Mouse (Mus musculus): ENCODE data around the gene Zscan25. TPM values are rescaled to one million over a fixed set of nuclear protein-coding genes. Genes with fewer than 3 reads are reported as not detected.
A peak's percentile ranks its signal among the peaks of the same experiment; 100 is the strongest.
"Not testable (repeated sequence)": the region's sequence is repeated elsewhere in the genome, so short reads cannot be mapped to it uniquely, and the experiment has no call there.

The Zscan25 gene
- 0.10 and 0.18 TPM in 2 replicates for polyA plus RNA-seq (2015; fragmentation: Nextera tagmentation; extraction: Ambion mirVana)

DNA sequence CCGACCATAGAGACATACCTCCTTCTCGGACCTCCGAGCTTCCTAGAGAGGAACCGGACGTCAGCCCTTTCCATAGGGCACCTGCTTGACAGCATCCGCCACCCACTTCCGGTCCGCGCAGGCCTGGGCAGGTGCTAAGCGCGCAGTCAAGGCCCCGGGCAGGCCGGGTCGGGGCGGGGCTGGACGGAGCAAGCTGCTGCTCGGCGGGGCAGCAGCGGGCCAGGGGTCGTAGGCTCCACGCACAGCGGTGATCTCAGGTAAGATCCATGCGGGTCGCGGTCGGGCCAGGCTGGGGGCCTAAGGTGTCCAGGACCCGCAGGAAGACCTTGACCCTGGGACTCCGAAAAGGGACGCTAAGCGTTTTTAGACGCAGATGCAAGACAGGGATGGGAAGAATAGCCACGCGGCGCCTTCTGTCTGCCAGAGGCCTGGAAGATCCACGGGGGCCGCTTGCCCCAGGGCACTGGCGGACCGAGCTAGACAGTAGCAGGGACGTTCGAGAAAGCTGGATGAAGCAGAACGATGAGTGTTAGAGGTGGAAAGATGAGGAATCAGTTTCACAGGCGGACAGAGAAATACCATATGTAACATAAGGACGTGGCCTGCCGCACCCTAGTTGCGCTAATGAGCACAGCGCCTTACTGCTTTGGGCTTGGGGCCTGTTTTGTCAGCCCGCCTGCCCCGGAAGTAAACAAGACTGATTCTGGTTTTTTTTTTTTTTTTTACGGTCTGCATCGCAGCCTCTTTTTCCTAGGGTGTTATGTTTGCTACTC is at the start of gene Zscan25:
TSS of gene Zscan25 (plus strand) at position 130 of the 773 bp plus-strand sequence.
- WGBS (ENCODE audit: insufficient replicate concordance) = under 1% methylated on average over 50 of the region's 50 CpGs

DNA sequence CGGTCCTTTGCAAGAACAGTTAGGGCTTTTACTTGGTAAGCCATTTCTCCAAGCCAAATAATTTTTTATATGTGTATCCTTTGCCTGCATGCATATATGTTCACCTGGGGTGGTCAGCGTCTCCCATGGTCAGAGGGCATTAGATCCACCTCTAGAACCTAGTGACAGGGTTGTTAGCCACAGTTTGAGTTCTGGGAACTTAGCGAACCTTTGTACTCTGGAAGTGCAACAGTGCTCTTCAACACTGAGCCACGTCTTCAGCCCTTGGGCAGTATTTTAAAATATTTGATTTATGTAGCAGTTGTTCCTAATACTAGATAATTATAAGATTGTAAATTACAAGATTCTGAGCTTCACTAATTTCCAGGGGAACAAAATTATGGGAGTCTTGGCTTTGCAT is 49.7 kb upstream of the Zscan25 start:
- WGBS (ENCODE audit: insufficient replicate concordance) = 83% methylated on average over 4 of the region's 4 CpGs
- Histone ChIP-seq H3K27ac (peak overlapping the region; percentile 96), H3K36me3 (peaks cover 25% of the 10 kb centered on the region), H3K9ac (peak overlapping the region; percentile 99), H3K4me1 (replicated peaks) (peaks cover 30% of the 10 kb centered on the region), H3K4me3 (replicated peaks) (peak overlapping the region; percentile 99), H3K9me3 (replicated peaks) (no peaks in the 10 kb centered on the region), H3K27me3 (no peaks in the 10 kb centered on the region), H3K4me2 (peak overlapping the region; percentile 76)
- ATAC-seq (ENCODE audit: low read depth) (no peak), DNase-seq (no peak)

More for the DNA sequence above, at the start of gene Zscan25:
- Histone ChIP-seq H3K27ac (peak within 1 kb of the TSS; percentile 91), H3K27me3 (no peaks in the 10 kb centered on the region), H3K36me3 (peaks cover 34% of the 10 kb centered on the region), H3K4me1 (replicated peaks) (peaks cover 12% of the 10 kb centered on the region), H3K9ac (peak within 1 kb of the TSS; percentile 92), H3K4me2 (peak within 1 kb of the TSS; percentile 83), H3K9me3 (replicated peaks) (no peaks in the 10 kb centered on the region), H3K4me3 (replicated peaks) (peak within 1 kb of the TSS; percentile 91)
- DNase-seq = peak; percentile 91
- peak; percentile 100 for ATAC-seq (ENCODE audit: low read depth)

DNA sequence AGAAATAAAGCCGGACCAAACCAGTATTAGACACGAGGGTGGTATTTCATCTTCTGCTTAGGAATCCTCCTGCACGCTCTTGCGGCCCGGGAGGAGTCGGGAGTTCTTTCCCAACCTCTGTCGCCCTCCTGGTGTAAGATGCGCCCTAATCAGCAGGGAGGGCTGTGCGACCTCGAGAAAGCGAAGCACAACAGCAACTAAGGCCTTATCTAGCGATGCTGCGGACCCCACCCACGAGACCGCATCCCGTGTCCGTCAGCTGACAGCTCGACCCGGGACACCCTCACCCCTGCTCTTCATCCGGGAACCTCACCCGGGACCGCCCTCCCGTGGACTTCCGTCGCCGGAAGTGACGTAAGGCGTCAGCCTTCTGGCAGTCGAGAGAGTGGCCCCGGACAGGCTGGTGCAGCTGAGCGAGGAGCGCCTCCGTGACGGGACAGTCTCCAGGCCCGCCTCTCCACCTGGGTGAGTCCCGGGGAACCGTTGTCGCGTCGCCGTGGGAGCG is 48.9 kb upstream of the Zscan25 start, which contains the start of gene Zfp655:
TSS of gene Zfp655 (plus strand) at position 349 of the 505 bp plus-strand sequence.
- whole genome bisulfite sequencing (ENCODE audit: insufficient replicate concordance) = under 1% methylated on average over 42 of the region's 42 CpGs
- DNase-seq (peak; percentile 96), ATAC-seq (ENCODE audit: low read depth) (peak; percentile 98)
- H3K4me1 ChIP-seq (replicated peaks) = peaks cover 30% of the 10 kb centered on the region
- peak within 1 kb of the TSS; percentile 99 for H3K9ac ChIP-seq
- H3K36me3 ChIP-seq = peaks cover 33% of the 10 kb centered on the region
- H3K27me3 ChIP-seq = no peaks in the 10 kb centered on the region
- H3K4me2 ChIP-seq = peak within 1 kb of the TSS; percentile 76
- H3K27ac ChIP-seq = peak within 1 kb of the TSS; percentile 96
- no peaks in the 10 kb centered on the region for H3K9me3 ChIP-seq (replicated peaks)
- H3K4me3 ChIP-seq (replicated peaks) = peak within 1 kb of the TSS; percentile 99

DNA sequence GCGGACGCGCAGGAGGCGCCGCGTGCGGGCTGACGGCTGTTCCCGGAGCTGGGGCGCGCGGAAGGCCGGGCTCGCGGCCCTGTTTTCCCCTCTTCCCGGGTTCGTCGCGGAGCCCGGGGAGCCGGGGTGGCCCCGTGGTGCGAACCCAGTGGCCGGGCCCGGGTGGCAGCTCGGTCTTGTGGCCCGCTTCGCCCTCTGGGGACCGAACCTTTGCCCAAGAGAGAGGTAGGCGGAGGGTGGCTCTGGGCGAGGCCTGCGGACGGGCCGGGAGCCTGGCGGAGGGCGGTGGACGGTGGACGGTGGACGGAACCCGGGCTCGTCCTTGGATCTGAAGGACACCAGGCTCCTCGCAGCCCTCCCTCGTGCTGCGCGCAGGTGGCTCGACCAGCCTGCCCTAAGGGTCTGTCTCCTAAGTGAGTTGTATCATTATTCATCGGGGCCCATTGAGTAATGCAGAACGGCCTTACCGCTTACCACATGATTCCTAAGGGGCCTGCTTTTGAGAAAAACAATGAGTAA is 48.3 kb upstream of the Zscan25 start:
- Histone ChIP-seq H3K27ac (peak overlapping the region; percentile 96), H3K27me3 (no peaks in the 10 kb centered on the region), H3K36me3 (peaks cover 38% of the 10 kb centered on the region), H3K4me2 (peak overlapping the region; percentile 76), H3K9me3 (replicated peaks) (no peaks in the 10 kb centered on the region), H3K9ac (peak overlapping the region; percentile 99), H3K4me1 (replicated peaks) (peaks cover 30% of the 10 kb centered on the region), H3K4me3 (replicated peaks) (peak overlapping the region; percentile 99)
- ATAC-seq (ENCODE audit: low read depth) (peak; percentile 63), DNase-seq (no peak)
- WGBS (ENCODE audit: insufficient replicate concordance) = under 1% methylated on average over 48 of the region's 49 CpGs

DNA sequence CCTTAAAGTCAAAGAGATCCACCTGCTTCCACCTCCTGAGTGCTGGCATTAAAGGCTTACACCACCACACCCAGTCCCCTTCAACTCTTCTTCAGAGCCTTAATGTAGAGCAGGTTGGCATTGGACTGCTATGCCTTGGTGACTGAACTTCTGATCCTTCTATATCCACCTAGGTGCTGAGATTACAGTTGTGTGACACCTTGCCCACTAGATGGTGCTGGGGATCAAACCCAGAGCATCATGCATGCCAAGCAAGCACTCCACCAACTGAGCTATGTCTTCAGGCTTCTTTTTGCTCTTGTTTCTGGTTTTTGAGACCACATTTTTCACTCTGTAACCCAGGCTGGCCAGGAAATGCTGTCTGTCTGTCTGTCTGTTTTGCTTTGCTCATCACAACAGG is 45.7 kb upstream of the Zscan25 start:
- Histone ChIP-seq H3K36me3 (peaks cover 60% of the 10 kb centered on the region), H3K4me2 (no peak overlapping the region), H3K4me3 (replicated peaks) (no peak overlapping the region), H3K9me3 (replicated peaks) (no peaks in the 10 kb centered on the region), H3K27me3 (no peaks in the 10 kb centered on the region), H3K4me1 (replicated peaks) (peaks cover 30% of the 10 kb centered on the region), H3K9ac (no peak overlapping the region), H3K27ac (no peak overlapping the region)
- no peak for DNase-seq
- no peak for ATAC-seq (ENCODE audit: low read depth)

DNA sequence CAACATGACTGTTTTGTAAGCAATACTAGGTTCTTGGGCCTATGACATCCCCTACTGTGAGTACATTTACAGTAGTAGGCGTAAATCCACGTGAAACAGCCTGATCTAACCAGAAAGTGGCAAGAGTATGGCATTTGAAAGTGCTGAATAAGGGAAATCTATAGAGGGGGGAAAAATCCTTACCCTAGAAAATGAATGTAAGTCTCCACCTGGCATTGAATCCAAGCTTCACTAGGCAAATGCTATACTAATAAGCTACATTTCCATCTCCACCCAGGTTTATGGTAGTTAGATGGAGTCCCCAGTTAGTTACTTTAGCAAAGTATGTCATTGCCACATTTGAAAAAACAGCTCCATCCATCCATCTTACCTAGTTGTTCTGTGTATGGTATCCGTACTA is 30.8 kb upstream of the Zscan25 start:
- Histone ChIP-seq H3K27ac (no peak overlapping the region), H3K4me3 (replicated peaks) (no peak overlapping the region), H3K9ac (no peak overlapping the region), H3K4me1 (replicated peaks) (no peaks in the 10 kb centered on the region), H3K36me3 (peaks cover 73% of the 10 kb centered on the region), H3K27me3 (no peaks in the 10 kb centered on the region), H3K4me2 (no peak overlapping the region), H3K9me3 (replicated peaks) (0 out of 2 replicates have a peak, but pooled peaks cover 3% of the 10 kb centered on the region)
- ATAC-seq (ENCODE audit: low read depth) (no peak), DNase-seq (no peak)
- 91% methylated on average over 3 of the region's 3 CpGs for WGBS (ENCODE audit: insufficient replicate concordance)

DNA sequence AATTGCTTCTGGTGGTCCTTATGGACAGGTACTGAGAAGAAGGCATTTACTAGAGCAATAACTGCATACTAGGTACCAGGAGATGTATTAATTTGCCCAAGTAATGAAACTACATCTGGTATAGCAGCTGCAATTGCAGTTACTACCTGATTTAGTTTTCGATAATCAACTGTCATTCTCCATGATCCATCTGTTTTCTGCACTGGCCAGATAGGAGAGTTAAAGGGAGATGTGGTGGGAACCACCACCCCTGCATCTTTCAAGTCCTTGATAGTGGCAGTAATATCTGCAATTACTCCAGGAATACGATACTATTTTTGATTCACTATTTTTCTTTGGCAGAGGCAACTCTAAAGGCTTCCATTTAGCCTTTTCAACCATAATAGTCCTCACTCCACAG is 6.7 kb upstream of the Zscan25 start:
- H3K4me1 ChIP-seq (replicated peaks); H3K36me3 ChIP-seq; H3K4me2 ChIP-seq; H3K27ac ChIP-seq; H3K4me3 ChIP-seq (replicated peaks); H3K9me3 ChIP-seq (replicated peaks); H3K9ac ChIP-seq; DNase-seq; ATAC-seq (ENCODE audit: low read depth); H3K27me3 ChIP-seq: not testable (repeated sequence)
- WGBS (ENCODE audit: insufficient replicate concordance) = 55% methylated on average over 2 of the region's 2 CpGs

DNA sequence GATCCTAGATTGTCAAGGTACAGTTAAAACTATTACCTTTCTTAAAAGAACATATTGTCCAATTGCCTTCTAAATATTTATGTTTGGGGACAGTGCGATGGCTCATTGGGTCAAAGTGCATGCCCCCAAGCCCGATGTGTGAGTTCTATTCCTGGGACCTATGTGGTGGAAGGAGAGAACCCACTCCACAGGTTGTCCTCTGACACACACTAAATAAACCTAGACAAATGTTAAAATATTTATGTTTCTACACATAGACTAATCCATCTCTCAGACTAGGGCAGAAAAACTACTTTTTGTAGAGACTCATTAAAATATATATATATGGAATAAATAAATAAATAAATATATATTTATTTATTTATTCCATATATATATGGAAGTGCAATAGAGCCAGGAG is 352 bp upstream of the Zscan25 start:
- Histone ChIP-seq H3K4me3 (replicated peaks) (peak overlapping the region; percentile 91), H3K4me2 (peak overlapping the region; percentile 83; the same call in 1 of the 2 replicates), H3K9ac (no peak overlapping the region), H3K36me3 (peaks cover 28% of the 10 kb centered on the region), H3K4me1 (replicated peaks) (peaks cover 12% of the 10 kb centered on the region), H3K27me3 (no peaks in the 10 kb centered on the region), H3K27ac (no peak overlapping the region), H3K9me3 (replicated peaks) (no peaks in the 10 kb centered on the region)
- WGBS (ENCODE audit: insufficient replicate concordance) = 83% methylated on average over 2 of the region's 2 CpGs
- ATAC-seq (ENCODE audit: low read depth) = no peak
- DNase-seq = no peak

DNA sequence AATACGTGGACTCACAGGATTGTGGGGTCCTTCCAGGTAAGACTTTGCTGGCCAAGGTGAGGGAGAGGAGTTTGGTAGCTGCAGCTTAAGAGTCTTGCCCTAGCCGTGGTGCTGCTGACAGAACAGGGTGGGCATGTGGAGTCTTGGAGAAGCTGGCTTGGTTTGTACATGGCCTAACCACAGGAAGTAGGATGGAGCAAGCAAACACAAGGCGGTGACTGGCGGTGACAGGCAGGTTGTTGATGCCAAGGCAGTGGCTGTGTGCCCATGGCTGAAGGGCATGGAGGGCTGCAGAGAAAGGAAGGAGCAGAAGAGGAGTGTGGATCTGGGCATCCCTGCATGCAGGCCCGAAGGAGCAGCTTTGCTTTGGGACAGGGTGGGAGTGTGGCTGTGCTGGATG is 8.1 kb downstream of the Zscan25 start:
- H3K36me3 ChIP-seq = peaks cover 96% of the 10 kb centered on the region
- H3K4me2 ChIP-seq = no peak overlapping the region
- no peak overlapping the region for H3K4me3 ChIP-seq (replicated peaks)
- no peak overlapping the region for H3K27ac ChIP-seq
- no peaks in the 10 kb centered on the region for H3K9me3 ChIP-seq (replicated peaks)
- no peaks in the 10 kb centered on the region for H3K27me3 ChIP-seq
- no peaks in the 10 kb centered on the region for H3K4me1 ChIP-seq (replicated peaks)
- DNase-seq (no peak), ATAC-seq (ENCODE audit: low read depth) (no peak)
- 79% methylated on average over 5 of the region's 5 CpGs for WGBS (ENCODE audit: insufficient replicate concordance)
- H3K9ac ChIP-seq = no peak overlapping the region

DNA sequence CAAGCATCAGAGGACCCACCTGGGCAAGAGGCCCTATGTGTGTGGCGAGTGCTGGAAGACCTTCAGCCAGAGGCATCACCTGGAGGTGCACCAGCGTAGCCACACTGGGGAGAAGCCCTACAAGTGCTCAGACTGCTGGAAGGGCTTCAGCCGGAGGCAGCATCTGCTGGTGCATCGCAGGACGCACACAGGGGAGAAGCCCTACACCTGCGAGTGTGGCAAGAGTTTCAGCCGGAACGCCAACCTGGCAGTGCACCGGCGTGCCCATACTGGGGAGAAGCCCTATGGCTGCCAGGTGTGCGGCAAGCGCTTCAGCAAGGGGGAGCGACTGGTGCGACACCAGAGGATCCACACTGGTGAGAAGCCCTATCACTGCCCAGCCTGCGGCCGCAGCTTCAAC is 10.4 kb downstream of the Zscan25 start:
- H3K4me1 ChIP-seq (replicated peaks) = no peaks in the 10 kb centered on the region
- no peaks in the 10 kb centered on the region for H3K9me3 ChIP-seq (replicated peaks)
- DNase-seq (no peak), ATAC-seq (ENCODE audit: low read depth) (no peak)
- no peak overlapping the region for H3K4me2 ChIP-seq
- peaks cover 73% of the 10 kb centered on the region for H3K36me3 ChIP-seq
- no peak overlapping the region for H3K27ac ChIP-seq
- no peaks in the 10 kb centered on the region for H3K27me3 ChIP-seq
- H3K9ac ChIP-seq = no peak overlapping the region
- WGBS (ENCODE audit: insufficient replicate concordance) = 88% methylated on average over 16 of the region's 16 CpGs
- H3K4me3 ChIP-seq (replicated peaks) = no peak overlapping the region

DNA sequence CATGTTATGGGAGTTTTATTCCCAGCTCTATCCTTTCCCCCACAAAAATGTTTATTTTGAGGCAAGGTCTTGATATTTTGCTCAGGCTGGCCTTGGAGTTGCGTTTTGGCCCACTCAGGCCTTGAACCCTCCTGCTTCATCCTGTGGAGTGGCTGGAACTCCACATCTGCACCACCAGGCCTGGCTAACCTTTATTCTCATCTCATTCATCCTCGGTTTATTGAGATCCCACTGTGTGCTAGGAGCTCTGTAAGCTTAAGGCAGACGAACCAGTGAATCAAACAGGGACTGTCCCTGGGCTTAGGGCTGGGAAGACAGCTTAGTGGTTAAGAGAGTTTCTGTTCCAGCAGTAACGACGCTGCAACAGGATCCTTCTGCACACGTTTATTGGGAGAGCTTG is 12.1 kb downstream of the Zscan25 start:
- no peaks in the 10 kb centered on the region for H3K4me1 ChIP-seq (replicated peaks)
- no peak overlapping the region for H3K4me3 ChIP-seq (replicated peaks)
- no peaks in the 10 kb centered on the region for H3K9me3 ChIP-seq (replicated peaks)
- no peaks in the 10 kb centered on the region for H3K27me3 ChIP-seq
- WGBS (ENCODE audit: insufficient replicate concordance) = 87% methylated on average over 6 of the region's 6 CpGs
- no peak for ATAC-seq (ENCODE audit: low read depth)
- H3K36me3 ChIP-seq = peaks cover 56% of the 10 kb centered on the region
- no peak overlapping the region for H3K27ac ChIP-seq
- no peak overlapping the region for H3K9ac ChIP-seq
- DNase-seq = no peak
- H3K4me2 ChIP-seq = no peak overlapping the region

DNA sequence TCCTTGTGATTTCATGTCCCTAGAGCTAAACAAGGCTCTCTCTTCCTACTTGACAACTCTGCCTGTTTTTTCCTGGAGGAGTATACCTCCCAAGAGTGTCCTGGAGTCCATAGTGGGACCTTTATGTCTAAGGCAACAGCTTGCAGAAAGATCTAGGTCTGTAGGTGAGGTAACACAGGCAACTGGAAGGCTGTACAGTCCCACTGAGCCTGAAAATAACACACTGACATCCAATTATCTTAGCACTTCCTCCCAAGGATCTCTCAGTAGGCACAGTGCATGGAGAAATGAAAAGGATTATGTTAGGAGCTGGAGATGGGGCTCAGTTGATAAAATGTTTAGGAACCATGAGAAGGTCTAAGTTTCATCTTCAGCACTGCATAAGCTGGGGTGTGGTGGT is 20.2 kb downstream of the Zscan25 start:
- Histone ChIP-seq H3K27ac (no peak overlapping the region), H3K9me3 (replicated peaks) (no peaks in the 10 kb centered on the region), H3K9ac (no peak overlapping the region), H3K27me3 (no peaks in the 10 kb centered on the region), H3K36me3 (no peaks in the 10 kb centered on the region), H3K4me1 (replicated peaks) (no peaks in the 10 kb centered on the region), H3K4me2 (no peak overlapping the region), H3K4me3 (replicated peaks) (no peak overlapping the region)
- no peak for DNase-seq
- no peak for ATAC-seq (ENCODE audit: low read depth)

Measured in liver, embryonic 13.5 days (tissue).